In the genomic region with DNA sequence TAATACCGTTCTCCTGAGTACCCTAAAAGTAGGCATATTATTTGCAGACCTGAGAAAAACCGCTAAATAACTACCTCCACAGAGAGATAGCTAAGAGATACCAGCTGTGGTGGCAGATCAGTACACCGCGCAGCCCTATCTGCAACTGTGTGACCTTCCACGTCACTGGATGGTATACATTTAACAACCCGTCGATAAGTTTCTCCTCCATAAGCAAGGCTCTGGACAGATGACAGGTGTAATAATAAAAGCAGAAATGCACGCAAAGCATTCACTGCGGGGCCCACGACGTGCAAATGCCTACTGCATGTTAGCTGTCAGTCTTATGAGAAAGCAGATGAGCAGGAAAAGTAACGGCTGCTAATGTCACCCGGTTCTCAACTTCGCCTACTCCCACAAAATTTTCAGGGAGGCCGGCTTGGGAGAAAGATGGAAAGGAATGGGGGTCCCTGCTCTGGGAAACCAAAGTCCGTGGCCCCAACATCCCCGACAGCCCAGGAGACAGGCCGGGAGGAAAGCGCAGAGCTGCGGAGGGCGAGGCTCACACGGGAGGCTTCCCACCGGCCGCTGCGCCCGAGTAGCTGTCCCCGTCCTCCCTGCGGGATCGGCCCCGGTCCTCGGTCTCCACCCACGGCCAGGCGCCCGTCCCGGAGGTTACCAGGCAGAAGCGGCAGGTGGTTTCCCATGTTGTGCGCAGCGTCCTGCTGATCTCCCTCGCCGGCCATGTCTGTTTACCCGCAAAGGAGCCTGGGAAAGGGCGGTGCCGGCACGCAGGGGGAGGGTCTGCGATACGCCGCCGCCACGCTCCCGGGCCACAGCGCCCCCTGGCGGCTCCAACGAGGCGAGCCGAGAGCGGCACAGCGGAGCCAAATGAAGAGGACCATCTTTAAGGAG, we compare ENCODE assay signal across 8 mouse cellular contexts. TPM values are rescaled to one million over a fixed set of nuclear protein-coding genes. Genes with fewer than 3 reads are reported as not detected.
DNase-seq lines count a peak whose midpoint lies in the region; ATAC-seq and TF ChIP-seq lines count a peak whose summit lies in the region.

A gene (minus strand): TSS at position 745 of the 894 bp plus-strand sequence.

- DNase-seq in 3134 (ENCODE audit: extremely low read depth, insufficient read length, low spot score): peak; percentile 89
- DNase-seq in adrenal gland, postnatal 36 days: peak; percentile 95 to 96
- DNase-seq in heart, adult 2 months: peak; percentile 91 to 97
- DNase-seq in kidney, adult 8-10 months: peak; percentile 86 to 91
- DNase-seq in spleen, postnatal 10 days (ENCODE audit: low spot score in 2 of 2): peak; percentile 91 to 96

- peak within 1 kb of the TSS; percentile 85 for H3K4me3 ChIP-seq in embryonic facial prominence, embryonic 13.5 days
- H3K4me3 ChIP-seq in heart, adult 2 months: peak within 1 kb of the TSS; percentile 95
- peak within 1 kb of the TSS; percentile 91 for H3K4me3 ChIP-seq in limb, embryonic 13.5 days
- peak within 1 kb of the TSS; percentile 85 for H3K4me3 ChIP-seq in midbrain, embryonic 16.5 days (ENCODE audit: low read depth, low read length)

- intact Hi-C loops in heart, adult 2 months (cut with DNase I): loop anchor here (1.0 to 2.0 kb wide), 2 partner anchors 30 to 137 kb away; a partner anchor contains a TSS

- H3K9me3 ChIP-seq in embryonic facial prominence, embryonic 13.5 days: no peaks in the 10 kb centered on the region
- no peaks in the 10 kb centered on the region for H3K9me3 ChIP-seq in limb, embryonic 13.5 days
- no peaks in the 10 kb centered on the region for H3K9me3 ChIP-seq in midbrain, embryonic 16.5 days (replicated peaks; ENCODE audit: control insufficient read depth, low read length, poor library complexity, severe bottlenecking)

- peak; percentile 78 for TF ChIP-seq POLR2A in heart, adult 2 months (IDR thresholded peaks at IDR 0.05; ENCODE audit: insufficient read depth, low read depth, low read length)

- TF ChIP-seq EP300 in heart, adult 2 months (IDR thresholded peaks at IDR 0.05; ENCODE audit: insufficient read depth, low read depth, low read length): no peak

- H3K36me3 ChIP-seq in embryonic facial prominence, embryonic 13.5 days: peaks cover 10% of the 10 kb centered on the region
- peaks cover 8% of the 10 kb centered on the region for H3K36me3 ChIP-seq in heart, adult 2 months (ENCODE audit: control insufficient read depth, insufficient read depth, low read length)
- H3K36me3 ChIP-seq in limb, embryonic 13.5 days: peaks cover 5% of the 10 kb centered on the region
- no peaks in the 10 kb centered on the region; the same call in 1 of the 2 replicates for H3K36me3 ChIP-seq in midbrain, embryonic 16.5 days (ENCODE audit: control insufficient read depth, insufficient read depth, low read length)

- 2% methylated on average over 57 of the region's 57 CpGs for WGBS in embryonic facial prominence, embryonic 13.5 days
- 3% methylated on average over 57 of the region's 57 CpGs for WGBS in heart, adult 2 months
- WGBS in limb, embryonic 13.5 days: 2% methylated on average over 57 of the region's 57 CpGs
- WGBS in midbrain, embryonic 16.5 days: 3% methylated on average over 55 of the region's 57 CpGs

- ATAC-seq in embryonic facial prominence, embryonic 13.5 days (ENCODE audit: insufficient number of reproducible peaks, insufficient read depth, low FRiP score, low TSS enrichment, low read depth): peak; percentile 91
- ATAC-seq in limb, embryonic 13.5 days (ENCODE audit: low FRiP score, low read depth): peak; percentile 94
- peak; percentile 96 for ATAC-seq in midbrain, embryonic 16.5 days

- no peak within 1 kb of the TSS for H3K27ac ChIP-seq in embryonic facial prominence, embryonic 13.5 days
- H3K27ac ChIP-seq in heart, adult 2 months: peak within 1 kb of the TSS; percentile 82
- H3K27ac ChIP-seq in limb, embryonic 13.5 days: no peak within 1 kb of the TSS
- peak within 1 kb of the TSS; percentile 63 for H3K27ac ChIP-seq in midbrain, embryonic 16.5 days (ENCODE audit: low read length)

- peaks cover 8% of the 10 kb centered on the region for H3K79me2 ChIP-seq in heart, adult 2 months (replicated peaks; ENCODE audit: control insufficient read depth, insufficient read depth, low read length)

- no peaks in the 10 kb centered on the region for H3K27me3 ChIP-seq in embryonic facial prominence, embryonic 13.5 days
- H3K27me3 ChIP-seq in heart, adult 2 months (ENCODE audit: control insufficient read depth, insufficient read depth, low read length): no peaks in the 10 kb centered on the region
- H3K27me3 ChIP-seq in limb, embryonic 13.5 days: no peaks in the 10 kb centered on the region
- no peaks in the 10 kb centered on the region for H3K27me3 ChIP-seq in midbrain, embryonic 16.5 days (ENCODE audit: control insufficient read depth, insufficient read depth, low read depth, low read length)

- peak within 1 kb of the TSS; percentile 92 for H3K4me2 ChIP-seq in embryonic facial prominence, embryonic 13.5 days
- H3K4me2 ChIP-seq in limb, embryonic 13.5 days (replicated peaks): peak within 1 kb of the TSS; percentile 96
- H3K4me2 ChIP-seq in midbrain, embryonic 16.5 days (ENCODE audit: low read length): peak within 1 kb of the TSS; percentile 79

- peaks cover 11% of the 10 kb centered on the region for H3K4me1 ChIP-seq in embryonic facial prominence, embryonic 13.5 days
- peaks cover 4% of the 10 kb centered on the region for H3K4me1 ChIP-seq in heart, adult 2 months (ENCODE audit: control insufficient read depth, insufficient read depth, low read length)
- peaks cover 11% of the 10 kb centered on the region for H3K4me1 ChIP-seq in limb, embryonic 13.5 days
- peaks cover 11% of the 10 kb centered on the region for H3K4me1 ChIP-seq in midbrain, embryonic 16.5 days (ENCODE audit: control insufficient read depth, insufficient read depth, low read length)

- no peak; the same call in 1 of the 2 replicates for TF ChIP-seq CTCF in heart, adult 2 months (IDR thresholded peaks at IDR 0.05)

- H3K9ac ChIP-seq in embryonic facial prominence, embryonic 13.5 days: peak within 1 kb of the TSS; percentile 89
- peak within 1 kb of the TSS; percentile 98 for H3K9ac ChIP-seq in heart, adult 2 months (ENCODE audit: low read depth, low read length)
- peak within 1 kb of the TSS; percentile 88 for H3K9ac ChIP-seq in limb, embryonic 13.5 days
- peak within 1 kb of the TSS; percentile 82 for H3K9ac ChIP-seq in midbrain, embryonic 16.5 days (ENCODE audit: low read depth, low read length)

RNA-seq across cellular contexts. Expression of the gene that starts here (rescaled TPM):
- 10 to 100 TPM; 59.8 to 76.6 TPM for total RNA-seq in adrenal gland, postnatal 36 days (2021)
- 44.9 and 53.5 TPM in 2 replicates for polyA plus RNA-seq in embryonic facial prominence, embryonic 13.5 days (2015; fragmentation: Nextera tagmentation; extraction: Ambion mirVana)
- 10 to 100 TPM; 46.1 to 57.1 TPM for total RNA-seq in heart, adult 2 months (2021)
- 13.5 and 18.6 TPM in 2 replicates for polyA plus RNA-seq in heart, adult 2 months (2012; rRNA removed)
- 49.7 and 51.3 TPM in 2 replicates for polyA plus RNA-seq in limb, embryonic 13.5 days (2015; fragmentation: Nextera tagmentation; extraction: Ambion mirVana)
- 62.0 and 63.6 TPM in 2 replicates for polyA plus RNA-seq in midbrain, embryonic 16.5 days (2015; fragmentation: Nextera tagmentation; extraction: Ambion mirVana)

Comparison
In these comparisons a context has a peak if more than half of its experiments do, and no peak if none do; other contexts are left out.
1. H3K27ac ChIP-seq: peak in heart, adult 2 months (single experiment) and midbrain, embryonic 16.5 days (single experiment); none in embryonic facial prominence, embryonic 13.5 days (single experiment) and limb, embryonic 13.5 days (single experiment).
2. Peak in every context shown above with its lines, with median percentiles within 50 percentile points of each other: DNase-seq, ATAC-seq, H3K4me2 ChIP-seq, H3K4me3 ChIP-seq and H3K9ac ChIP-seq.